Mouse (Mus musculus): ENCODE data around the gene Olfr1008.
"Not testable (repeated sequence)": the region's sequence is repeated elsewhere in the genome, so short reads cannot be mapped to it uniquely, and the experiment has no call there.

Gene Olfr1008

GRCm38 (mm10) chr2:85689131-85689530 is at the start of gene Olfr1008:
Gene Olfr1008, plus strand, starts transcription at chr2:85689431.
- DNase-seq: no peak

- DNase-seq: no peak
Observed at GRCm38 (mm10) chr2:85650604-85651003, 38.6 kb upstream of the Olfr1008 start, which contains the start of gene Olfr1002. Gene Olfr1002, minus strand, starts transcription at chr2:85650704.

- DNase-seq: not testable (repeated sequence)
Observed at GRCm38 (mm10) chr2:85664355-85664754, 24.9 kb upstream of the Olfr1008 start, which contains the start of gene Olfr154. Gene Olfr154, minus strand, starts transcription at chr2:85664455.

- DNase-seq: no peak
Observed at GRCm38 (mm10) chr2:85678667-85679066, 10.6 kb upstream of the Olfr1008 start, which contains the start of gene Olfr1006. Gene Olfr1006, minus strand, starts transcription at chr2:85678767.

GRCm38 (mm10) chr2:85710680-85711079 is 21.4 kb downstream of the Olfr1008 start:
- DNase-seq: not testable (repeated sequence)

GRCm38 (mm10) chr2:85711159-85711558 is 21.9 kb downstream of the Olfr1008 start:
- DNase-seq: no peak

GRCm38 (mm10) chr2:85715119-85715518 is 25.9 kb downstream of the Olfr1008 start, which contains the start of gene Olfr1009:
Gene Olfr1009, plus strand, starts transcription at chr2:85715419.
- DNase-seq: no peak

- DNase-seq: no peak
Observed at GRCm38 (mm10) chr2:85725793-85726192, 36.6 kb downstream of the Olfr1008 start.
